Mouse (Mus musculus) myocyte (in vitro differentiated cells): ENCODE results near the gene Mthfd1. TPM values are rescaled to one million over a fixed set of nuclear protein-coding genes. Genes with fewer than 3 reads are reported as not detected.

Experiments used
- H3K27me3 ChIP-seq: one replicate; pipeline ENCODE4 v1.6.1; 2011; ENCODE audit not compliant: control insufficient read depth, insufficient read depth, insufficient read length
- H3K36me3 ChIP-seq: one replicate; pipeline ENCODE4 v1.6.1; 2011; ENCODE audit not compliant: control insufficient read depth, insufficient read depth
- H3K4me2 ChIP-seq: one replicate; pipeline ENCODE4 v1.6.1; 2011; ENCODE audit warnings: low read depth, control low read depth
- H3K4me3 ChIP-seq: one replicate; pipeline ENCODE4 v1.5.1; 2011; ENCODE audit warnings: mild to moderate bottlenecking, control low read depth, moderate library complexity
- H3K79me2 ChIP-seq: one replicate; pipeline ENCODE4 v1.6.1; 2011; ENCODE audit not compliant: control insufficient read depth, insufficient read depth
- H3ac ChIP-seq: one replicate; pipeline ENCODE4 v1.6.1; 2011; ENCODE audit not compliant: control insufficient read depth, insufficient read length
- CEBPB ChIP-seq: IDR thresholded peaks from 2 replicates; pipeline ENCODE4 v1.6.1; 2011; ENCODE audit warnings: mild to moderate bottlenecking, moderate library complexity; ENCODE audit not compliant: poor library complexity, insufficient read depth, severe bottlenecking
- E2F4 ChIP-seq: IDR thresholded peaks from one replicate; pipeline ENCODE4 v1.6.1; 2011; ENCODE audit warnings: mild to moderate bottlenecking, control low read depth, moderate library complexity; ENCODE audit not compliant: insufficient read depth
- MAX ChIP-seq: IDR thresholded peaks from one replicate; pipeline ENCODE4 v1.6.1; 2011; ENCODE audit warnings: low read depth, mild to moderate bottlenecking, control low read depth
- MYOD1 ChIP-seq, 3 experiments: IDR thresholded peaks; one replicate each; pipeline ENCODE4 v1.6.1; 2011; ENCODE audit warnings: control low read depth in 2 of 3, low read depth in 2 of 3, mild to moderate bottlenecking in 2 of 3, moderate library complexity in 1 of 3; ENCODE audit not compliant: insufficient read length in 2 of 3, control insufficient read depth in 1 of 3
- MYOG ChIP-seq, 3 experiments: IDR thresholded peaks; one replicate each; pipeline ENCODE4 v1.6.1; 2011; ENCODE audit warnings: control low read depth in 2 of 3, low read depth in 2 of 3, mild to moderate bottlenecking in 2 of 3; ENCODE audit not compliant: insufficient read length in 2 of 3, control insufficient read depth in 1 of 3, insufficient read depth in 1 of 3
- POLR2A ChIP-seq: IDR thresholded peaks from one replicate; pipeline ENCODE4 v1.6.1; 2011; ENCODE audit warnings: low read depth, mild to moderate bottlenecking, control low read depth, moderate library complexity; ENCODE audit not compliant: insufficient read length
- POLR2AphosphoS2 ChIP-seq: IDR thresholded peaks from one replicate; pipeline ENCODE4 v1.6.1; 2011; ENCODE audit warnings: low read depth, control low read depth; ENCODE audit not compliant: insufficient read length
- REST ChIP-seq: IDR thresholded peaks from one replicate; pipeline ENCODE4 v1.6.1; 2011; ENCODE audit warnings: mild to moderate bottlenecking, control low read depth, moderate library complexity; ENCODE audit not compliant: insufficient read depth, insufficient read length
- SRF ChIP-seq: IDR thresholded peaks from one replicate; pipeline ENCODE4 v1.6.1; 2011; ENCODE audit warnings: low read depth; ENCODE audit not compliant: control insufficient read depth, insufficient read length
- TCF12 ChIP-seq: IDR thresholded peaks from one replicate; pipeline ENCODE4 v1.6.1; 2011; ENCODE audit warnings: mild to moderate bottlenecking, control low read depth; ENCODE audit not compliant: poor library complexity, insufficient read depth, severe bottlenecking
- TCF3 ChIP-seq: IDR thresholded peaks from one replicate; pipeline ENCODE4 v1.6.1; 2011; ENCODE audit warnings: low read depth, control low read depth; ENCODE audit not compliant: insufficient read length
- USF1 ChIP-seq: IDR thresholded peaks from one replicate; pipeline ENCODE4 v1.6.1; 2011; ENCODE audit warnings: low read depth, mild to moderate bottlenecking, control low read depth, moderate library complexity
- polyA plus RNA-seq: library from polyadenylated mRNA; unstranded; fragments of >200 nt; fragmentation: generic; extraction: Trizol; gene quantifications from one replicate; pipeline ENCODE4 v1.2.1, GENCODE M21; 2012; ENCODE audit warnings: missing spikeins

The Mthfd1 gene
- polyA plus RNA-seq, 1 experiment: 31.8 TPM

GRCm38 (mm10) chr12:76278209-76278608, 23.1 kb downstream of the Mthfd1 start:
- TF ChIP-seq MYOG (IDR thresholded peaks at IDR 0.05; ENCODE audit: control insufficient read depth in 1 of 3, insufficient read depth in 1 of 3, insufficient read length in 2 of 3, low read depth in 2 of 3) (no peak), TCF12 (no peak), POLR2AphosphoS2 (no peak), POLR2A (no peak), CEBPB (no peak), MAX (no peak), E2F4 (no peak), REST (no peak)
- Histone ChIP-seq H3K4me3 (no peak overlapping the region), H3K27me3 (no peaks in the 10 kb centered on the region), H3ac (no peak overlapping the region), H3K79me2 (no peaks in the 10 kb centered on the region), H3K4me2 (no peak overlapping the region), H3K36me3 (peaks cover 22% of the 10 kb centered on the region)

GRCm38 (mm10) chr12:76280556-76280955, 25.5 kb downstream of the Mthfd1 start:
- Histone ChIP-seq H3ac (no peak overlapping the region), H3K79me2 (no peaks in the 10 kb centered on the region), H3K4me3 (no peak overlapping the region), H3K36me3 (peaks cover 22% of the 10 kb centered on the region), H3K4me2 (no peak overlapping the region), H3K27me3 (no peaks in the 10 kb centered on the region)
- TF ChIP-seq POLR2AphosphoS2 (no peak), POLR2A (no peak), MYOD1 (IDR thresholded peaks at IDR 0.05; ENCODE audit: control insufficient read depth in 1 of 3, insufficient read length in 2 of 3, low read depth in 2 of 3) (no peak), TCF12 (no peak), E2F4 (no peak), SRF (no peak), REST (no peak), CEBPB (no peak), MAX (no peak), USF1 (no peak), TCF3 (no peak), MYOG (IDR thresholded peaks at IDR 0.05; ENCODE audit: control insufficient read depth in 1 of 3, insufficient read depth in 1 of 3, insufficient read length in 2 of 3, low read depth in 2 of 3) (no peak)

- Histone ChIP-seq H3K4me2 (no peak overlapping the region), H3K36me3 (peaks cover 27% of the 10 kb centered on the region), H3K27me3 (no peaks in the 10 kb centered on the region), H3K4me3 (no peak overlapping the region), H3ac (no peak overlapping the region), H3K79me2 (no peaks in the 10 kb centered on the region)
- TF ChIP-seq TCF12: no peak
- TF ChIP-seq SRF: no peak
- no peak for TF ChIP-seq MYOG (IDR thresholded peaks at IDR 0.05; ENCODE audit: control insufficient read depth in 1 of 3, insufficient read depth in 1 of 3, insufficient read length in 2 of 3, low read depth in 2 of 3)
- no peak for TF ChIP-seq USF1
These were observed 26.1 kb downstream of the Mthfd1 start for GRCm38 (mm10) chr12:76281111-76281660.

GRCm38 (mm10) chr12:76282132-76282531, 27.0 kb downstream of the Mthfd1 start:
- H3K4me3 ChIP-seq: no peak overlapping the region
- no peak overlapping the region for H3K4me2 ChIP-seq
- no peaks in the 10 kb centered on the region for H3K79me2 ChIP-seq
- H3ac ChIP-seq: no peak overlapping the region
- no peak for TF ChIP-seq POLR2A
- TF ChIP-seq TCF12: no peak
- TF ChIP-seq SRF: no peak
- TF ChIP-seq MAX: no peak
- no peak for TF ChIP-seq USF1
- no peak for TF ChIP-seq TCF3
- TF ChIP-seq REST: no peak
- TF ChIP-seq MYOD1 (IDR thresholded peaks at IDR 0.05; ENCODE audit: control insufficient read depth in 1 of 3, insufficient read length in 2 of 3, low read depth in 2 of 3): no peak
- TF ChIP-seq MYOG (IDR thresholded peaks at IDR 0.05; ENCODE audit: control insufficient read depth in 1 of 3, insufficient read depth in 1 of 3, insufficient read length in 2 of 3, low read depth in 2 of 3): no peak
- no peak for TF ChIP-seq E2F4
- no peak for TF ChIP-seq POLR2AphosphoS2
- TF ChIP-seq CEBPB: no peak
- peaks cover 20% of the 10 kb centered on the region for H3K36me3 ChIP-seq
- H3K27me3 ChIP-seq: no peaks in the 10 kb centered on the region

GRCm38 (mm10) chr12:76282532-76283173, 27.6 kb downstream of the Mthfd1 start:
- no peaks in the 10 kb centered on the region for H3K27me3 ChIP-seq

More at GRCm38 (mm10) chr12:76282532-76283173, 27.6 kb downstream of the Mthfd1 start:
- Histone ChIP-seq H3K4me3 (no peak overlapping the region), H3K4me2 (no peak overlapping the region), H3K79me2 (no peaks in the 10 kb centered on the region), H3ac (no peak overlapping the region), H3K36me3 (peaks cover 18% of the 10 kb centered on the region)
- no peak for TF ChIP-seq MYOG (IDR thresholded peaks at IDR 0.05; ENCODE audit: control insufficient read depth in 1 of 3, insufficient read depth in 1 of 3, insufficient read length in 2 of 3, low read depth in 2 of 3)
- no peak for TF ChIP-seq POLR2AphosphoS2
- TF ChIP-seq SRF: no peak
- no peak for TF ChIP-seq CEBPB
